8 mouse cellular contexts compared by ENCODE assay signal in the genomic region with DNA sequence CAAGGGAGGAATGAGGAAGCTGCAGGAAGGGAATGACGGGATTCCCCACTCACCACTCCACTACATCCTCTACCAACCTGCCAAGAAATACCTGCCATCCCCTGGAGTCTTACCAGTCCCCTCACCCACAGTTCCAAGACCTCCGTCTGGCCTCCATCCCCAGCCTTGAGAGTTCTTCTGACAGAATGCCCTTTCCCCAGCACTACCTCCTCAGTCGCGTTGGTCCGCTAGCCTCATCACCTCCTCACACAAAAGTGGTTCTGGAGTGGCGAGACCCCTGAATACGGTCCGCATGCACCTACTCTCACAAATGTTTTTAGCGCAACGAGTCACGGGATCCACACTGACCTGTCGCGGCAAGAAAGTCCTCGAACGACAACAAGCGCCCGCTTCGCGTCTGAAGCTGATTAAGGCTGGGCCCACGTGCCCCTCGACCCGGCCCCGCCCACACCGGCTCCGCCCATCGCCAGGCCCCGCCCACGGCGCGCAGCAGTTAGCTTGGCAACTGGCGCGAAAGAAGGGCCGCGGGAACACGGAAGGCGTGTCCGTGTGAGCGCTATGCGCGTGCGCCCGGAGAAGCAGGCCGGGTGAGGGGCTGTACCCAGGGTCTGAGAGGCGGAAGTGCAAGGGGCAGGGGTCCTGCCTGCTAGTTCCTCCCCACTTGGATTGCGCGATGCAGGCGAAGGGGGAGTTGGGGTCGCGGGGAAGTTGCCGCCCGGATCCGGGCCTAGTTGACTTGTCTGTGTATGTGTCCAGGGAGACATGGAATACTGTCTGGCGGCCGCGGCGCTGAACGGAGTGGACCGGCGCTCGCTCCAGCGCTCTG. TPM values are rescaled to one million over a fixed set of nuclear protein-coding genes. Genes with fewer than 3 reads are reported as not detected.
DNase-seq lines count a peak whose midpoint lies in the region; ATAC-seq and TF ChIP-seq lines count a peak whose summit lies in the region.

Gene St5, minus strand, starts transcription at position 416 of the 826 bp plus-strand sequence.
Gene Akip1, plus strand, starts transcription at position 501 of the 826 bp plus-strand sequence.

- WGBS in forebrain, embryonic 16.5 days, result under 1% methylated on average over 61 of the region's 61 CpGs
- WGBS in lung, embryonic 14.5 days, result under 1% methylated on average over 61 of the region's 61 CpGs
- under 1% methylated on average over 61 of the region's 61 CpGs for WGBS in olfactory bulb, adult 2 months
- WGBS in thymus, adult 2 months, result 2% methylated on average over 61 of the region's 61 CpGs

- H3K4me1 ChIP-seq in forebrain, embryonic 16.5 days (replicated peaks; ENCODE audit: control insufficient read depth, insufficient read depth, low read length), result peaks cover 8% of the 10 kb centered on the region; the same call in 1 of the 2 replicates
- peaks cover 16% of the 10 kb centered on the region; the same call in 1 of the 2 replicates for H3K4me1 ChIP-seq in lung, embryonic 14.5 days (ENCODE audit: insufficient read depth)
- H3K4me1 ChIP-seq in olfactory bulb, adult 2 months (ENCODE audit: control insufficient read depth, insufficient read depth, low read length), result peaks cover 4% of the 10 kb centered on the region
- peaks cover 6% of the 10 kb centered on the region for H3K4me1 ChIP-seq in thymus, adult 2 months (replicated peaks; ENCODE audit: control insufficient read depth, insufficient read depth, low read length)

- peak within 1 kb of the TSS; percentile 56 for H3K27ac ChIP-seq in forebrain, embryonic 16.5 days (ENCODE audit: low read length)
- peak within 1 kb of the TSS; percentile 80 for H3K27ac ChIP-seq in layer of hippocampus, adult 2 months
- H3K27ac ChIP-seq in lung, embryonic 14.5 days (ENCODE audit: low read depth), result peak within 1 kb of the TSS; percentile 87
- H3K27ac ChIP-seq in olfactory bulb, adult 2 months (ENCODE audit: insufficient read depth, low read depth, low read length), result no peak within 1 kb of the TSS
- no peak within 1 kb of the TSS for H3K27ac ChIP-seq in thymus, adult 2 months (ENCODE audit: control insufficient read depth, insufficient read depth, low read length)

- peak; percentile 97 for ATAC-seq in forebrain, embryonic 16.5 days
- ATAC-seq in lung, embryonic 14.5 days (ENCODE audit: insufficient read depth), result peak; percentile 95

- H3K4me2 ChIP-seq in forebrain, embryonic 16.5 days (ENCODE audit: low read length), result peak within 1 kb of the TSS; percentile 87
- H3K4me2 ChIP-seq in lung, embryonic 14.5 days, result peak within 1 kb of the TSS; percentile 82

- peak; percentile 98 for DNase-seq in ES-CJ7 (ENCODE audit: low read depth, low spot score)
- peak; percentile 86 to 87 for DNase-seq in cerebellum, adult 18-20 months
- DNase-seq in heart, postnatal 36 days, result peak; percentile 96 to 97
- peak; percentile 92 to 93 for DNase-seq in layer of hippocampus, adult 2 months (ENCODE audit: low spot score in 2 of 2)
- peak; percentile 98 for DNase-seq in lung, embryonic 14.5 days
- peak; percentile 97 for DNase-seq in thymus, adult 2 months

- H3K27me3 ChIP-seq in forebrain, embryonic 16.5 days (replicated peaks; ENCODE audit: control insufficient read depth, insufficient read depth, low read length), result no peaks in the 10 kb centered on the region
- H3K27me3 ChIP-seq in lung, embryonic 14.5 days (ENCODE audit: insufficient read depth, low read length), result no peaks in the 10 kb centered on the region
- no peaks in the 10 kb centered on the region for H3K27me3 ChIP-seq in thymus, adult 2 months (ENCODE audit: control insufficient read depth, insufficient read depth, low read length)

- peak within 1 kb of the TSS; percentile 78 for H3K9ac ChIP-seq in forebrain, embryonic 16.5 days (replicated peaks; ENCODE audit: low read depth, low read length)
- H3K9ac ChIP-seq in lung, embryonic 14.5 days, result peak within 1 kb of the TSS; percentile 60

- H3K36me3 ChIP-seq in forebrain, embryonic 16.5 days (ENCODE audit: control insufficient read depth, insufficient read depth), result no peaks in the 10 kb centered on the region
- H3K36me3 ChIP-seq in lung, embryonic 14.5 days (ENCODE audit: insufficient read depth), result no peaks in the 10 kb centered on the region
- 0 out of 2 replicates have a peak, but pooled peaks cover under 1% of the 10 kb centered on the region for H3K36me3 ChIP-seq in thymus, adult 2 months (ENCODE audit: control insufficient read depth, insufficient read depth, low read length)

- TF ChIP-seq CTCF in layer of hippocampus, adult 2 months (conservative IDR thresholded peaks at IDR 0.05), result no peak; the same call in 1 of the 2 replicates
- TF ChIP-seq CTCF in lung, embryonic 14.5 days (IDR thresholded peaks at IDR 0.05; ENCODE audit: low read depth), result no peak
- TF ChIP-seq CTCF in olfactory bulb, adult 2 months (IDR thresholded peaks at IDR 0.05; ENCODE audit: insufficient read depth, low read depth, low read length), result no peak
- 0 out of 2 replicates have a peak, but pooled peaks have one; percentile 50 for TF ChIP-seq CTCF in thymus, adult 2 months (IDR thresholded peaks at IDR 0.05; ENCODE audit: borderline replicate concordance, control insufficient read depth, extremely low read depth, insufficient read depth, low read length, poor library complexity)

- H3K9me3 ChIP-seq in forebrain, embryonic 16.5 days (ENCODE audit: control insufficient read depth, low read length), result no peaks in the 10 kb centered on the region
- no peaks in the 10 kb centered on the region for H3K9me3 ChIP-seq in lung, embryonic 14.5 days (ENCODE audit: low read depth, low read length)

- TF ChIP-seq POLR2A in olfactory bulb, adult 2 months (IDR thresholded peaks at IDR 0.05; ENCODE audit: insufficient read depth, low read depth, low read length), result peak; percentile 50; the same call in 1 of the 2 replicates
- TF ChIP-seq POLR2A in thymus, adult 2 months (IDR thresholded peaks at IDR 0.05; ENCODE audit: control insufficient read depth, extremely low read depth, insufficient read depth, low read length, poor library complexity), result peak; percentile 87

- peak within 1 kb of the TSS; percentile 85 for H3K4me3 ChIP-seq in forebrain, embryonic 16.5 days (replicated peaks; ENCODE audit: low read length)
- H3K4me3 ChIP-seq in layer of hippocampus, adult 2 months, result peak within 1 kb of the TSS; percentile 73
- H3K4me3 ChIP-seq in lung, embryonic 14.5 days (ENCODE audit: low read depth, low read length), result peak within 1 kb of the TSS; percentile 70
- H3K4me3 ChIP-seq in olfactory bulb, adult 2 months (ENCODE audit: insufficient read depth, low read depth, low read length), result peak within 1 kb of the TSS; percentile 81
- peak within 1 kb of the TSS; percentile 83 for H3K4me3 ChIP-seq in thymus, adult 2 months (ENCODE audit: control insufficient read depth, insufficient read depth, low read length)

- intact Hi-C loops in heart, postnatal 36 days (cut with DNase I), result loop anchor here (2.0 to 10.0 kb wide), 4 partner anchors 31 to 351 kb away; partner anchors contain the start of gene Rpl27a

RNA-seq across cellular contexts. Expression of gene St5, which starts in this region (rescaled TPM):
- 10.9 and 14.4 TPM in 2 replicates for polyA plus RNA-seq in forebrain, embryonic 16.5 days (2015; fragmentation: Nextera tagmentation; extraction: Ambion mirVana)
- total RNA-seq in heart, postnatal 36 days (2021), result 10 to 100 TPM; 23.4 to 31.9 TPM
- total RNA-seq in layer of hippocampus, adult 2 months (2021), result 10 to 100 TPM; 49.0 to 53.9 TPM
- polyA plus RNA-seq in lung, embryonic 14.5 days (2014; fragmentation: Nextera tagmentation; extraction: Ambion mirVana), result 67.4 and 68.6 TPM in 2 replicates
- polyA plus RNA-seq in olfactory bulb, adult 2 months (2012; ENCODE audit: insufficient read depth, insufficient read length, low replicate concordance, missing spikeins), result not detected in 2 replicates
- 20.8 and 21.7 TPM in 2 replicates for polyA plus RNA-seq in thymus, adult 2 months (2012; rRNA removed)

RNA-seq across cellular contexts. Expression of gene Akip1, which starts in this region (rescaled TPM):
- 13.0 and 19.4 TPM in 2 replicates for polyA plus RNA-seq in forebrain, embryonic 16.5 days (2015; fragmentation: Nextera tagmentation; extraction: Ambion mirVana)
- 10 to 100 TPM; 11.4 to 16.0 TPM for total RNA-seq in heart, postnatal 36 days (2021)
- total RNA-seq in layer of hippocampus, adult 2 months (2021), result 1 to 10 TPM; 4.1 to 6.3 TPM
- 32.4 and 33.7 TPM in 2 replicates for polyA plus RNA-seq in lung, embryonic 14.5 days (2014; fragmentation: Nextera tagmentation; extraction: Ambion mirVana)
- polyA plus RNA-seq in olfactory bulb, adult 2 months (2012; ENCODE audit: insufficient read depth, insufficient read length, low replicate concordance, missing spikeins), result not detected in 2 replicates
- 13.8 and 14.6 TPM in 2 replicates for polyA plus RNA-seq in thymus, adult 2 months (2012; rRNA removed)

Comparison
In these comparisons a context has a peak if more than half of its experiments do, and no peak if none do; other contexts are left out.
1. RNA of gene St5 (polyA plus RNA-seq): 67.4 to 68.6 TPM in lung, embryonic 14.5 days, 20.8 to 21.7 TPM in thymus, adult 2 months and 10.9 to 14.4 TPM in forebrain, embryonic 16.5 days; not detected in olfactory bulb, adult 2 months; every median in the first group is over 10 times any median in the second.
2. RNA of gene Akip1 (polyA plus RNA-seq): 32.4 to 33.7 TPM in lung, embryonic 14.5 days, 13.0 to 19.4 TPM in forebrain, embryonic 16.5 days and 13.8 to 14.6 TPM in thymus, adult 2 months; not detected in olfactory bulb, adult 2 months; every median in the first group is over 10 times any median in the second.
3. H3K27ac ChIP-seq: peak in forebrain, embryonic 16.5 days (single experiment), layer of hippocampus, adult 2 months (single experiment) and lung, embryonic 14.5 days (single experiment); none in olfactory bulb, adult 2 months (single experiment) and thymus, adult 2 months (single experiment).
4. Peak in every context shown above with its lines, with median percentiles within 50 percentile points of each other: DNase-seq and H3K4me3 ChIP-seq.